Mouse (Mus musculus) bone marrow macrophage, adult 2 months (primary cell): ENCODE measurements around the gene Gm20661.

ENCODE experiments used
- CTCF ChIP-seq: IDR thresholded peaks from 2 replicates; pipeline ENCODE4 v1.5.1; 2012; ENCODE audit warnings: low read depth, mild to moderate bottlenecking, low read length, moderate library complexity
- POLR2A ChIP-seq: IDR thresholded peaks from 2 replicates; pipeline ENCODE4 v1.6.1; 2012; ENCODE audit warnings: mild to moderate bottlenecking, low read depth, low read length, borderline replicate concordance

DNA sequence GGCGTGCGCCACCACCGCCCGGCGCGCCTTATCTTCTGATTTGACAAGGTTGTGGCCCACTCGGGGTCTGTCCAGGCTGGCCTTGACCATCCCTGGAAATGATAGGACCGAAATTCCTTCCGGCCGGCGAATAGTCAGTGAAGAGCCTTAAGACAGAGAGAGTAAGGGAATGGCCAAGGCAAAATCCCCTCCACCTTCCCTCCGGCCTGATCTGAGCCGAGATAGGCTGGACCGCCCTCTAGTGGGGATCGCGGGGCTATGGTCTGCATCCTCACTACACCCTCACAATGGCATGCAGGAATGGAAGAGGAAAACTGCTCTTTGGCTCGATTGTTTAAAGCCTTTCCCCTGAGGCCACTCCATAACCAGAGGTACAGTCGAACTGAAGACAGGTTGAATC is 3.5 kb downstream of the Gm20661 start:
- TF ChIP-seq POLR2A (no peak), CTCF (peak; percentile 59)
